Mouse (Mus musculus): ENCODE data around the gene Clec2l.
A peak's percentile ranks its signal among the peaks of the same experiment; 100 is the strongest.

The Clec2l gene

DNA sequence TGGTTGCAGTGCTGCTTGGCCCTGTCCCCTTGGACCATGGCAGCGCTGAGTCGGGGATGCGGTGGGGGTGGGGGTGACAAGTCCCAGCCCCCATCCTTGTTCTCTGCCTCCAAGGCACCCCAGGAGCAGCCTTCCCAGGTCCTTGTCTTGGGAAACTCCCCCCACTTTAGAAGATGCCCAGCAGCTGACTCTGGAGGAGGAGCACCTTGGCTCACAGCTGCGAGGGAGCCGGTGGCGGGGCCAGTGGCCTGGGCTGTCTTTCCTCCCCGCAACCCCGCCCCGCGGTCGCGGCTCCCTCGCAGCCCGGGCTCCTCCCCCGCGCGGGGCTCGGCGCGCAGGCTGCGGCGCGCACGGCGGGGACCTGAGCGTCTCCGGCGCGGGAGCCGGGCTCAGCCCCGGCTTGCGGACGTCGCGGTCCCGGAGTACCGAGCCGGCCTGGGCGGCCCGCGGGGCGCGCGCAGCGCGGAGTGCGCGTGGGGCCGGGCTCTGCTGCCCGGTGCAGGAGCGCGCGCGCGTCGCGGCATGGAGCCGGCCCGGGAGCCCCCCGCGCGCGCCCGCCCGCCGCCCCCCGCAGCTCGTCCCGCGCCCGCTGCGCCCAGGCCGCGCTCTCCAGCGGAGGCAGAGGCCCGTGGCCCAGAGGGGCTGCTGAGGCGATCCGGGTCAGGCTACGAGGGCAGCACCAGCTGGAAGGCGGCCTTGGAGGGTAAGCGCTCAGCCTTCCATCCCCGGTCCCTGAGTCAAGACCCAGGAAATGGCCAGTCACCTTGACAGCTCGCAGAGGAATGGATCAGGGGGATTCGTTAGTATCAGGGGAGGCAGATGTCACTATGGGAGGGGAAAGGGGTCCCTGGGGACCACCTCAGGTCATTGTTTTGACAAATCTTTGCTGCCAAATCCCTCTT is at the start of gene Clec2l:
TSS of gene Clec2l (plus strand) at position 356 of the 902 bp plus-strand sequence.
- DNase-seq (ENCODE audit: low spot score in 2 of 2) = peak in 1 of 2 experiments; percentile 27

DNA sequence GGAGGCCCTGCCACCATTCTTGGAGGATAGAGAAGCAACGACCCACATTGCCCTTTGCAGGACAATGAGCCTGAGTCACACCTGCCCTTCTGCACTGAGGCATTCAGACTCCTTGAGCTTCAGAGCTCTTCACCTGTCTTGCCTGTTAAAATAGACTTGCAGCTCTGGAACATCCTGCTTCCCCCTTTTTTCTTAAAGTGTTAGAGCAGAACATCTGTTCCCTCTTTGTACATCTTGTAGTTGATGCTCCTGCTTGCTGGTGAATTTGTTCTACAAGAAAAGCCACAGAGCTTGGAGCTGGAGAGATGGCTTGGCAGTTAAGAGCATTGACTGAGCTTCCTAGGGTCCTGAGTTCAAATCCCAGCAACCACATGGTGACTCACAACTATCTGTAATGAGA is 40.5 kb upstream of the Clec2l start:
- DNase-seq (ENCODE audit: low spot score in 2 of 2) = no peak

DNA sequence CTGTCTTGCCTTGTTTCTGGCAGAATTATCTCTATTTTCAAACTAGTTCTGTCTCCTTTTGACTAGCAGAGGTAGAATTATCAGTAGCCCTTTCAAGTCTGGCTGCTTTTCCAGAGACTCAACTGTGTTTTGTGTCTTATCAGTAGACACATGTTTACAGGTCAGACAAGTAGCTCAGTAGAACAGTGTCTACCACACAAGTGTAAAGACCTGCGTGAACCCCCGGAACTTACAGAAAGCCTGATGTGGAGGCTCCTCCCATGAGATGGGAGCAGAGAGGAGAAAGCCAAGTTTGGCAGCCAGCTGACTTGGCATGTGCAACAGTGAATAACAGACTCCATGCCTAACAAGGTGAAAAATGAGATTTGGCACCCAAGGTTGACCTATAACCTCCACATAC is 39.4 kb upstream of the Clec2l start:
- no peak for DNase-seq (ENCODE audit: low spot score in 2 of 2)

DNA sequence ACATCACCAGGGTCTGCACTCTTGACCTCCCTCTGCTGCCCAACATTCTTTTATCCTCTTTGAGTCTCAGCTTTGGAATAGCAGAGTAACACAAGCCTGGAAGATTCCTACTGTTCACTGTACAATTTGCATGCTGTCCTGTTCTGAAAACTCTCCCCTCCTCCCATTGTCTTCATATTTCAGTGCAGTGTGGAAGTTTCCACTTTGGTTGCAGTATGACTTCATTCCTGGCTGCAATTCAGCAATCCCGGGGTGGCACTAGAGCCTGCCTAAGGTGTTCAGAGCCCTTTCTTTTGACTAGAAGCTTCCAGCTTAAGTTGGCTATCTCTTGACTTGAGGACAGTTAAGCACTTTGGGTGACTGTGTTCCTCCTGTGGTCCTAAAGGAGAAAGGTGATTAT is 38.4 kb upstream of the Clec2l start:
- DNase-seq (ENCODE audit: low spot score in 2 of 2) = no peak

DNA sequence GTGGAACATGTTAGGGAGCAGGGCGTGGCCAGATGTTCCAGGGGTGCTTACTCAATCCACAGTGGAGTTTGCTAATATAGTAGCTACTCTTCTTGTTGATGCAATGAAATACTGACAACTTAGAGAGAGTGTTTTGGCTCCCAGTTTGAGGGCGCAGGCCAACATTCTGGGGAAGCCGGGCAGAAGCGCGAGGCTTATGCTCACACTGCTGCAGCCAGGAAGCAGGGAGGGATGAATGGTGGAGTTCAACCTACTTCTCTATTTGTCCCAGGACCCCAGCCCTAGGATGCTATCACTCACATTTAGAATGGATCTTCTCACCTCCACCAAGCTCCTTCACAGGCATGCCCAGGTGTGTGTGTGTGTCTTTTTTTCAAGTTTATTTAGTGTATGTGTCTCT is 36.8 kb upstream of the Clec2l start:
- DNase-seq (ENCODE audit: low spot score in 2 of 2) = no peak

DNA sequence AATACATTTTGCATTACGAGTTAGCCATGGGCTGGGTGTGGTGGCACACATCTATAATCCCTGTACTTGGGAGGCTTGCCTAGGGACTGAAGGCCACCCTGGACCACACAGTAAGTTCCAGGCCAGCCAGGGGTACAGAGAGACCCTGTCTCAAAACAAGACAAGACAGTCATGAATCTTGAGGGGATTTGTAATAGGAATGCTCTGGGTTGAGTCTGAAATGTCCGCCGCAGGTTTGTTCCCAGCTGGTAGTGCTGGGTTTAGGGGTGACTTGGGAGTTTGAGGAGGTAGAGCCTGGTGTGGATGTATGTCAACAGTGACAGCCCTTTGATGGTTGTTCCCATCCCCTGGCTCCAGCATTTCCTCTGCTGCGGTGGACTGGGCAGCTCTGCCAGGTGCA is 35.8 kb upstream of the Clec2l start:
- no peak for DNase-seq (ENCODE audit: low spot score in 2 of 2)

DNA sequence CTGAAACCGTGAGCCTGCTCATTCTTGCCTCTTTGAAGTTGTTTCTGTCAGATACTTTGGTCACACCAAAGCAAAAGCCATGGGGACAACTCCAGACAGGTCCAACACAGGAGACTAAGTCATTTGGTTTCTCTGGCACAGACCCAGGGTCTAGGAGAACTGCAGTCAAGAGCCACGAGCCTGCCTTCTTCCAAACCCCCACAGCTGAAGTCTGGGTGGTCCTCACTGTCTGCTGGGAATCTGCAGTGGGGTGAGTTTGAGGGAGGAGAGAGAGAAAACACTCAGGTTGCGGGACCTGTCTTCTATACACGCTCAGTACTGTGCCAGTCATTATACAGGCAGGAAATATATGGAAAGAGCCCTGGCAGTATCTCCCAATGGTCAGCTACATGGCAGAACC is 35.4 kb upstream of the Clec2l start:
- DNase-seq (ENCODE audit: low spot score in 2 of 2) = no peak

DNA sequence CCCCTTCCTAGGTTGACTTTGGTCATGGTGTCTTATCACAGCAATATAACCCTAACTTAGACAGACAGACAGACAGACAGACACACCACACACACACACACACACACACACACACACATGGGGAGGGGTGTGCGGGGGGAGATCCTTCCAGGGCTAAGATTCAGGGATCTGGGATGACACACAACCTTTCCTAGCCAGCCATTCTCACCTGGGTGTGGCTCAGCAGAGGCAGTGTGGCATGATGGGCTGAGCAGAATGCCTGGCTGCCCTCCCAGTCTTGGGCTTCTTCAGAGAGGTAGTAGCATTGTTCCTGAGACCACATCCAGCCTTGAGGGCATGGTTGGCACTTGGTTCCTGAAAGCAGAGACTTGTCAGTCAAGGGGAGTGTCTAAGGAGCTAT is 33.3 kb upstream of the Clec2l start:
- DNase-seq (ENCODE audit: low spot score in 2 of 2) = no peak

DNA sequence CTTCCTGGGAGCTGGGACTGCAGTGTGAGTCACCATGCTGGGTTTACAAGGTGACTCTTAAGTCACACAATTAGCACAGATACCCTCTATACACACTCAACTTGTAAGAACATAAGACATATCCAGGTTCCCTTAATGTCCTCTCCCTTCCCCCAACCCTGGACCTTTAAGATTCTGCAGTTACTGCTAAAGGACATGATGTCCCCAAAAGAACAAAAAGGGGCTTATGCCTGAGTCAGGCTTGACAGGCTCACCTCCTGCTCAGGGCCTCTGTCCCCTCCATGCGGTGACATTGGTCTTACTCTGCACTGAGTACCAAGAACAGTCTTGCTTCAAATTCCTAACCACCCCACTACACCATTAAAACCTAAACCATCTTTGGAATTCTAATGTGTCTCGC is 30.0 kb upstream of the Clec2l start:
- no peak for DNase-seq (ENCODE audit: low spot score in 2 of 2)

DNA sequence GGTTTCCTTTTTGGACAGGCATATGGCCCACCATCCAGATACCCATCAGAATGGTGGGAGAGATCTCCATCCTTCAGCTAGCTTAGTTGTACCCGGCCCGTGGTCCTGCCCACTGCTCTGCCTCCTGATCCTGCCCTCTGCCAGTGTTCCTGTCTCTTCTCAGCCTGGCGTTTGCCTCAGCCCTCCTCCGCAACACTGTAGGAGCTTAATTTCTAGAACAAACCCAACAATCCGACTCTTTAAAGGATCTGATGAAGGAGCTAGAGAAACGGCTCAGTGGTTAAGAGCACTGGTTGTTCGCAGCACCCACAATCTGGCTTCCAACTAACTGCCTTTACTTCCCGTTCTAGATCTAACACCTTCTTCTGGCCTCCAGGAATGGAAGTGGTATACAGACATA is 28.4 kb upstream of the Clec2l start:
- no peak for DNase-seq (ENCODE audit: low spot score in 2 of 2)

DNA sequence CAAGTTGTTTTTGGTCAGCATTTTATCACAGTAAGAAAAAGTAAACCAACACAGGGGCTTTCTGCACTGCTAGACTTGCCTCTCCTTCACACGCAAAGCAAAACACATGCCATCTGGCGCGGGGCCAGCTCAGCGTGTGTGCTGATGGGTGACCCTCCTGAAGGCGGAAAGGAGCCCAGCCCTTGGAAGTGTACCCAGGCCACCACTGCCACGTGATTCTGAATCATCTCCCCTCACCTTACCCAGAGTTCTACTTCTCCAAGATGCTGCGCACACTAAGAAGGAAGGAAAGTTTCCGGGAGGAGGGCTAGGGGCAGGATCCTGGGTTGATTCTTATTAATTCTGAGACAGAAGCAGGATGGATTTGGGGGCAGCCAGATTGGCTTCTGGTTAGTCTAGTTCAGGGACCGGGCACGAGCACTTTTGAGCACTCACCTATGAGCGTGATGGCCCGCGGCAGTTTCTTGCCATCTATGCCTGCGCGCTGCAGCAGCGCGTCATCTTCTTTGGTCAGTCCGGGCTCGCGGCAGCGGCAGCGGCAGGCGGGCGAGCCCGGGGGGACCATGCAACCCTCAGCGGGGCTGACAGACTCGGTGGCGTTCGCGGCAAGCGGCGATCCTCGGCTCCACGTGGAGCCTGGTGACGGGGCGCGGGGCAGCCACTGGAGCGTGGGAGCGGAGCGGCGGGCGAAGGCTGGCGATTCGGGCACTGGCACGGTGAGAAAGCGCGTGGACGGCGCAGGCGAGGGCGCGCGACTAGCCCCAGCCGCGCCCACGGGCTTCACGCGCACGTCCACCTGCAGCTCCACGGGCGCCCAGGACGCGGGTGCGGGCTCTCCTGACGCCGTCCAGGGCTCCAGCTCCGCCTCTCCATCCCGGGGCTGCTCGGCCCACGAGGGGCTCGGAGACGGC is 26.7 kb upstream of the Clec2l start:
- no peak for DNase-seq (ENCODE audit: low spot score in 2 of 2)

DNA sequence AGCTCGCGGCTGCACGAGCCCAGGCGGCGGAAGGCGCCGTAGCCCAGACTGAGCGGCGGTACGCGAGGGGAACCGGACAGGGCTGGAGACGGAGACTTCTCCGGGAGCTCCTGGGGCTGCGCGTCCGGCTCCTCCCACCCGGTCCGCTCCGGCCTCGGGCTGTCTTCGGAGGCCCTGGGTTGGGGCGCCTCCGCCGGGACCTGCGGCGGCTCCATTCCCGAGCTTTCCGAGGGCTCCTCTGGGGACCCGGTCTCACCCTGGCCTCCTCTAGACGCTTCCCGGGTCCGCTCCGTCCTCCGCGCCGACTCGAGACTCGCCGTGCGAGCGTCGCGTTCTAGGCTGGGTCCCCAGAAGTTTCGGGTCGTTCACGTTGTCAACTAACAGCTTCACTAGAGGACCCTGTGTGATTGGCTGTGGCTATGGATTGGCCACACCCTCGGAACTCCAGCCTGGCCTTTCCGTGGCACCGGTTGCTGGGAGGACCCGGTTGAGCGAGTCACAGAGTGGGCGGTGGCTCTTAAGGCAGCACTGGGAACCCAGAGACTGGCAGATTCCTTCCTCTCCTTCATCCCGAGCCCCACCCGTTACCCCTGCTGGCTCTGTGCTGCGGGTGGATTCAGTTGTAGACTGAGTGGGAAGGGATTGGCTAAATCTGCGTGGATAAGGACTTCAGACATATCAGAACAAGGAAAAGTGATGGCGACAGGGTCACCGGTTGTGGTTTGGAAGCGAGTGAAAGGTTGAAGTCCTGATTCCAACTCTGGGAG is 25.8 kb upstream of the Clec2l start, which contains the start of gene Klrg2:
TSS of gene Klrg2 (minus strand) at position 391 of the 767 bp plus-strand sequence.
- DNase-seq (ENCODE audit: low spot score in 2 of 2) = no peak

DNA sequence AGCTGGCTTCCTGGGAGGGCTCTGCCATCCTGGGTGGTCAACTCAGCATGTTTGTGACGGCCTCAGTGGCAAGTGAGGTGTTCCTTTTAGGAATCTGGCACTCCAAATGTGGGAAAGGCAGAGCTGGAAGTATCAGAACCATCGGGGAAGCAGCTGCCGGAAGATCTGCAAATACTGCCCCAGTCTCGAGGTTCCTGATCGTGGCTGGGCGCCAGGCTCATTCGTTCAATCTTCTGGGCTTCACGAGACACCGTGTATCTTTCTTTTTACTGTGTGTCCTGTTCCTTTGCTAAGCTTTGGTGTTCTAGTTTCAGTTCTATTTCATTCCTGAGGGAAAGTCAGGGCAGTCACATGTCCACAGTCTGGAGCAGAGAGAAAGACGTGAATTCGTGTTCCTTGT is 22.5 kb upstream of the Clec2l start:
- no peak for DNase-seq (ENCODE audit: low spot score in 2 of 2)

DNA sequence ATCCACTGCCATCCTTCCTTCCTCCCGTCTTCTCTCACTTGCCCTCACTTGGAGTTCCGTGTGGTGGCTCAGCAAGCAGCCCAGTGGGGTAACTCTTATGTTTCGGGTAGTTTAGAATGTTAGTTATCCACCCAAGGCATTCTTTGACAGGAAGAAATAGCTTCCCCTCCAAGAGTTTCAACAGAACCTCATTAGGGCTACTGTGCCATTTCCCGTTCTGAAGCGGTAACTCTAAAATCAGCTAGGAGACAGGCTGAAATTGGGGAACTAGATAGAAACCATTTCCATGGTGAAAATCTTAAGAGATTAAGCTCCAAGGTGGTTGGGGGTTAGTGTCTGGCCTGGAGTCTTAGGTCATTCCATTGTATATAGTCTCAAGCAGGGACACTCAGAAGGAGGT is 21.6 kb upstream of the Clec2l start:
- DNase-seq (ENCODE audit: low spot score in 2 of 2) = no peak

DNA sequence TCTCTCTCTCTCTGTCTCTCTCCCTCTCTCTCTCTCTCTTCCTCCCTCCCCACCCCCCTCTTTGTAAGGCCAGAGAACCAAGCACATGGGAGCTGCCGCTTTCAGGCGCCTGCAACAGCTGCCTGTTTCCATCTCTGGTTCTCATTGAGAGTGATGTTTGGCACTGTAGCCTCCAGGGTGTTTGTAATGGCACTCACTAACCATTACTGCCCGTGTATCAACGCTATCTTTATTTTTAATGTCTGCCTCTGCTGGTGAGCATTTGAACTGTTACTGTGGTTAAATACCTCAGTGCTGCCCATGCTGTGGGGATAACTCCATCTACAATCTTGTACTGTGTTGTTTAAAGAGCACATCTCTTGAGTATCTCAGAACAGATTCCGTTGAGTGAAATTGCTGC is 21.2 kb upstream of the Clec2l start:
- no peak for DNase-seq (ENCODE audit: low spot score in 2 of 2)

DNA sequence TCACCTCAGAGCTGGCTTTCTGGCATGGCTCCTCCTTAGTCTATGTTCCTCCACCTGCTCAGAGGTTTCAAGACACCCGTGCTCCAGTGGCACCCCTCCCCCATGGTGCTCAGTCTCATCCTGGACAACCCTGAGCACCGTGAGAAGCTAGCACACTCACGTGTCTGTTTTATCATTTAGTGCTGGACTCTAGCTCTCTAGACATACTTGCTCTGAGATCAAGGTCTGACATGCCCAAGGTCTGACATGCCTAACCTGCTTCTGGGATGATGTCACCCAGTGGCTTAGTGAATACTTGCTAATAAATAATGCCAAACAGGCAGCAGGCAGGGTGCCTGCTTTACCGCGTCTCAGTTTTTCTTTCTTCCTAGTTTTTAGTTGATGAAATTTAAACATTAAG is 20.3 kb upstream of the Clec2l start:
- no peak for DNase-seq (ENCODE audit: low spot score in 2 of 2)

DNA sequence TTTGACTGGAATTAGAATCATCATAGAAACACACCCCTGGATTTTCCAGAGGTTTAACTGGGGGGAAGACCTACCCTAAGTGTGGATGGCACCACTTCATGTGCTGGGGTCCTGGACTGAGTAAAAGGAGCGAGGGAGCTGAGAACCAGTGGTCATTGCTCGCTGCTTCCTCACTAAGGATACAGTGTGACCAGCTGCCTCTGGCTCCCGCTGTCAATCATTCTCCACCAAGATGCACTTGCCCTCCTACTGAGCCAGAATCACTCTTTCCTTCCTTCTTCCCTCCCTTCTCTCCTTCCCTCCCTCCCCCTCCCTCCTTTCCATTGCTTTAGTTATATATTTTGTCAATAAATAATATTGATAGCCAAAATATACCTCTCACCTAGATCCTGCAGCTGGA is 19.8 kb upstream of the Clec2l start:
- no peak for DNase-seq (ENCODE audit: low spot score in 2 of 2)

DNA sequence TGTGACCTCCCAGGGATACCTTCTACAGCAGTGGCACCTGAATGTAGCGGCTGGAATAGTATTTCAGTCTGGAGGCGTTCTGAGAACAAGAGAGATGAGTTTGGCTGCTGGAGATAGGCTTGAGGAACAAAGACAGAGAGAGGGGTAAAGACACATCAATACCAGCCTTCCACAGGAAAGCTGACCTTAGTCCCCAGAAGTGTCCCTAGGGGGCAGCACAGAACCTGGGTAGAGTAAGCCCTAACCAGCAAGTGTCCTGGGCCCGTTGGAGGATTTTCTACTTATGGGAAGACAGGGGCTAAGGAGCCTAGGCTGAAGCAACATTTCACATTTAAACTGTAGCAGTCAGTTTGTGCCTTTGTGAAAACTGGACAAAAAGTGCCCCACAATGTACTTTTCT is 13.3 kb upstream of the Clec2l start:
- DNase-seq (ENCODE audit: low spot score in 2 of 2) = no peak

DNA sequence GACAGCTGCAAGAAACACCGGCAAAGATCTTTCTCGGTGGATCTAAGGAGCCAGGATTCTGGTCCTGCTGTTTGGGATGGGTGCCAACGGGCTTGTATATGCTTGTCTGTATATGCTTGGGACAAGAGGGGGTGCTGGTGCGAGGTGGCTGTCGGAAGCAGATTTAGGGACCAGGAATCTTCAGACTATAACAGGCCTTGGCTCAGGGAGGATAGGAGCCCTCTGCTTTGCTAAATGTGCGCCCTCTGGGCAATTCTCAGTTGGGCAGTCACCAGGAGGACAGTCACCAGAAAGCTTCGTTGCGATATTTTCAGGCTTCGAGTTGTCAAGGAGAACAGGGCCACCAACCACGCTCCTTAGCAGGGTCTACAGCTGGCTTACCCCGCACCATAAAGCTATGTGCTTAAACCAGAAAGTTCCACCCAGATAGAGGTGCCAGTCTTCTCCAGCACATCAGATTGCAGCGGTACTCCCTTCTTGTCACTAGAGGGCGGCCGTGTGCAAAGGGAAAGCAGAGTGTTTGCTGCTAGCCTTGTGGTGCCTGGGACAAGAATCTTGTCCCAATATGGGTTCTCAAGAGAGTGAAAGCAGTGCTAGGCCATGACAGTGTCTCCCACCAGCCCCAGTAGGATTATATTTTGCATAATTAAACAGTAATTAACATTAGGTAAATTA is 12.5 kb upstream of the Clec2l start:
- DNase-seq (ENCODE audit: low spot score in 2 of 2) = peak; percentile 42 to 55

DNA sequence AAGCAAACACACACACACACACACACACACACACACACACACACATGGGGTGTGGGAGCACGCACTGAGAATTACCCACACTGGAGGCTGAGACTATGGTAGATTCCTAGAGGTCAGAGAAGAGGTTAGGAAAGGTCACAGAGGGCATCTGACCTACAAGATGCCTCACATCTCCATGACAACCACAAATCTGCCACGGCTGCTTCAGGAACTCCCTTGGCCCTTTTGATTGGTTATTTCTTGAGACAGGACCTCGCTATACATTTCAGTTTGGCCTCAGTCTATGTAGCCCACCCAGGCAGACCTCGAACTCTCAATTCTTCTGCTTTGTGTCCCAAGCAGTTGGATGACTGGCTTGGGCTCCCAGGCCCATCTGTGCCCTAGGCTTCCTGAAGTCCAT is 1.2 kb upstream of the Clec2l start:
- no peak for DNase-seq (ENCODE audit: low spot score in 2 of 2)

DNA sequence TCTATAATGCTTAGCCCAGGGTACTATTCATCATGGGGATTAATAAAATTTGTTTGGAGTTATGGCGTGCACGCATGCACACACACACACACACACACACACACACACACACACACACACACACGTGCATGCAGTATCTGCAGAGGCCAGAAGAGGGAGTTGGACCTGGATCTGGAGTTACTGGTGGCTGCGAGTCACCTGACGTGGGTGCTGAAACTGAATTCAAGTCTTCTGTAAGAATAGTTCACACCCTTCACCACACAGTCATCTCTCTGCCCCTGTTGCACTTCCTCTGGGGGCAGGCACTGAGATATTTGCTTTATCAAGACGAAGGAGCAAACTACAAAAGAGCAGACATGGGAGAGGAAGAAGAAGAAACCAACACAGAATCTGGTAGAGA is 6.7 kb downstream of the Clec2l start:
- no peak for DNase-seq (ENCODE audit: low spot score in 2 of 2)

Measured in frontal cortex, postnatal 25 days (tissue).